Mouse (Mus musculus): ENCODE measurements around the gene Mtor.

DNA sequence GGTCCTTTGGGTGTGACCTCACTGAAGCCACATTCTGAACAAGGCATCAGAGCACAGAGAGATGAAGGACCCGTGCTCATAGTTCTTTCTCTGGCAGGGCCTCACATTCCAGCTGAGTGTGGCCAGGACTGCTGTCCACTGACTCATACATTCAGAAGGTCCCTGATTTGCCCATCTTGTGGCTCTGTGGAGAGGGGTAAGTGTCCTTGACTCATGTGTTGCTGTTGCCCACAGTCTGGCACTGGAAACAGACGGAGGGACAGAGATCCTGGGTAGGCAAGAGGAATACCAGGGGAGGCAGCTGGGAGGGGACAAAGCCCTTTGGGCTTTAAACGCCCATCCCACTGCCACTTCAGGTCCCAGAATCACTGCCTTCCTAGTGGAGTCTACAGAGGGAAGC is 13.3 kb upstream of the Mtor start:
- TF ChIP-seq POLR2A (IDR thresholded peaks at IDR 0.05; ENCODE audit: insufficient read length, low read depth) (no peak), TCF12 (IDR thresholded peaks at IDR 0.05; ENCODE audit: insufficient read depth, poor library complexity, severe bottlenecking) (no peak), E2F4 (IDR thresholded peaks at IDR 0.05; ENCODE audit: insufficient read depth) (no peak), REST (IDR thresholded peaks at IDR 0.05; ENCODE audit: insufficient read depth, insufficient read length) (no peak), POLR2AphosphoS2 (IDR thresholded peaks at IDR 0.05; ENCODE audit: insufficient read length, low read depth) (no peak), MYOD1 (IDR thresholded peaks at IDR 0.05; ENCODE audit: control insufficient read depth in 1 of 3, insufficient read length in 2 of 3, low read depth in 2 of 3) (no peak), MYOG (IDR thresholded peaks at IDR 0.05; ENCODE audit: control insufficient read depth in 1 of 3, insufficient read depth in 1 of 3, insufficient read length in 2 of 3, low read depth in 2 of 3) (no peak), USF1 (IDR thresholded peaks at IDR 0.05; ENCODE audit: low read depth) (no peak), MAX (IDR thresholded peaks at IDR 0.05; ENCODE audit: low read depth) (no peak), SRF (IDR thresholded peaks at IDR 0.05; ENCODE audit: control insufficient read depth, insufficient read length, low read depth) (no peak), CEBPB (IDR thresholded peaks at IDR 0.05; ENCODE audit: insufficient read depth, poor library complexity, severe bottlenecking) (no peak), TCF3 (IDR thresholded peaks at IDR 0.05; ENCODE audit: insufficient read length, low read depth) (no peak)
